Mouse (Mus musculus): ENCODE data around the gene Bsnd.

GRCm38 (mm10) chr4:106474241-106474640 is 17.8 kb downstream of the Bsnd start:
- TF ChIP-seq JUND (conservative IDR thresholded peaks at IDR 0.05; ENCODE audit: low read depth, low read length) (no peak), ZNF384 (IDR thresholded peaks at IDR 0.05; ENCODE audit: low read depth, low read length) (no peak), CTCF (conservative IDR thresholded peaks at IDR 0.05 in 1 of 2, IDR thresholded peaks at IDR 0.05 in 1 of 2; ENCODE audit: low read depth in 2 of 2, low read length in 2 of 2) (peak; percentile 69 to 99), POLR2A (IDR thresholded peaks at IDR 0.05; ENCODE audit: low read depth, low read length) (no peak), ETS1 (conservative IDR thresholded peaks at IDR 0.05; ENCODE audit: low read depth, low read length) (no peak), MXI1 (IDR thresholded peaks at IDR 0.05; ENCODE audit: low read depth, low read length) (no peak), RCOR1 (conservative IDR thresholded peaks at IDR 0.05; ENCODE audit: low read depth, low read length) (no peak), EP300 (IDR thresholded peaks at IDR 0.05; ENCODE audit: low read length) (no peak)

Data from CH12.LX (cell line).